In genomic region chr17:41184751-41185150, GRCm38 (mm10) we compare ENCODE assay signal across 32 mouse cellular contexts.
"Had no signal": no experiment of that assay in that cellular context is flagged by ENCODE, and none has a peak within 500 bp of the region (broad histone marks: within the 10 kb centered on the region; RNA-seq: fewer than 3 reads in every experiment).

No protein-coding gene starts in this region.

- H3K27me3 ChIP-seq: limb, embryonic 12.5 days; limb, embryonic 13.5 days; limb, embryonic 15.5 days; liver, embryonic 12.5 days; liver, embryonic 13.5 days; liver, embryonic 15.5 days; lung, embryonic 15.5 days; megakaryocyte, embryonic 14.5 days; midbrain, embryonic 12.5 days; midbrain, embryonic 13.5 days; midbrain, embryonic 15.5 days; neural tube, embryonic 12.5 days had no signal

- H3K4me3 ChIP-seq: limb, embryonic 10.5 days; limb, embryonic 12.5 days; limb, embryonic 13.5 days; limb, embryonic 15.5 days; liver, embryonic 12.5 days; liver, embryonic 13.5 days; liver, embryonic 15.5 days; lung, embryonic 15.5 days; megakaryocyte, embryonic 14.5 days; midbrain, embryonic 10.5 days; midbrain, embryonic 12.5 days; midbrain, embryonic 13.5 days; midbrain, embryonic 15.5 days; myocyte; neural tube, embryonic 12.5 days had no signal

- ATAC-seq: liver, embryonic 12.5 days; liver, postnatal 0 days; lung, postnatal 0 days; midbrain, embryonic 13.5 days; midbrain, embryonic 15.5 days; midbrain, embryonic 16.5 days had no signal

- H3K36me3 ChIP-seq: limb, embryonic 10.5 days; limb, embryonic 12.5 days; limb, embryonic 13.5 days; limb, embryonic 15.5 days; liver, embryonic 12.5 days; liver, embryonic 13.5 days; liver, embryonic 15.5 days; lung, embryonic 15.5 days; midbrain, embryonic 10.5 days; midbrain, embryonic 12.5 days; midbrain, embryonic 13.5 days; midbrain, embryonic 15.5 days; neural tube, embryonic 12.5 days had no signal

- H3K9me3 ChIP-seq: limb, embryonic 10.5 days; limb, embryonic 12.5 days; limb, embryonic 13.5 days; limb, embryonic 15.5 days; liver, embryonic 12.5 days; liver, embryonic 13.5 days; liver, embryonic 15.5 days; lung, embryonic 15.5 days; megakaryocyte, embryonic 14.5 days; midbrain, embryonic 10.5 days; midbrain, embryonic 12.5 days; midbrain, embryonic 13.5 days; midbrain, embryonic 15.5 days; neural tube, embryonic 12.5 days had no signal

- H3K4me2 ChIP-seq: limb, embryonic 12.5 days; limb, embryonic 13.5 days; limb, embryonic 15.5 days; liver, embryonic 11.5 days; liver, embryonic 12.5 days; liver, embryonic 13.5 days; liver, embryonic 15.5 days; lung, embryonic 14.5 days; lung, embryonic 15.5 days; midbrain, embryonic 11.5 days; midbrain, embryonic 12.5 days; midbrain, embryonic 13.5 days; midbrain, embryonic 15.5 days; neural tube, embryonic 12.5 days had no signal

- H3K27ac ChIP-seq: limb, embryonic 10.5 days; limb, embryonic 12.5 days; limb, embryonic 13.5 days; limb, embryonic 15.5 days; liver, embryonic 12.5 days; liver, embryonic 13.5 days; liver, embryonic 14.5 days; liver, embryonic 15.5 days; lung, embryonic 15.5 days; macrophage; midbrain, embryonic 10.5 days; midbrain, embryonic 12.5 days; midbrain, embryonic 13.5 days; midbrain, embryonic 15.5 days; neural tube, embryonic 12.5 days had no signal

- DNase-seq: left cerebral cortex, postnatal 4 days; liver; liver, embryonic 13.5 days; liver, postnatal 0 days; lung, adult 18-20 months; lung, adult 2 months; lung, embryonic 14.5 days; lung, postnatal 10 days; lung, postnatal 14 days; lung, postnatal 36 days; lung, postnatal 4 days; midbrain, embryonic 14.5 days had no signal

- H3K4me1 ChIP-seq: limb, embryonic 10.5 days; limb, embryonic 12.5 days; limb, embryonic 13.5 days; limb, embryonic 15.5 days; liver, embryonic 12.5 days; liver, embryonic 13.5 days; liver, embryonic 15.5 days; lung, embryonic 15.5 days; megakaryocyte, embryonic 14.5 days; midbrain, embryonic 10.5 days; midbrain, embryonic 12.5 days; midbrain, embryonic 13.5 days; midbrain, embryonic 15.5 days; neural tube, embryonic 12.5 days had no signal

- H3K9ac ChIP-seq: limb, embryonic 12.5 days; limb, embryonic 13.5 days; limb, embryonic 15.5 days; liver, embryonic 12.5 days; liver, embryonic 13.5 days; liver, embryonic 14.5 days; liver, embryonic 15.5 days; liver, postnatal 0 days; lung, embryonic 14.5 days; lung, embryonic 15.5 days; midbrain, embryonic 12.5 days; midbrain, embryonic 13.5 days; midbrain, embryonic 15.5 days; neural tube, embryonic 12.5 days had no signal
